Mouse (Mus musculus): ENCODE results near the gene Hcfc1r1.

Hcfc1r1 gene

DNA sequence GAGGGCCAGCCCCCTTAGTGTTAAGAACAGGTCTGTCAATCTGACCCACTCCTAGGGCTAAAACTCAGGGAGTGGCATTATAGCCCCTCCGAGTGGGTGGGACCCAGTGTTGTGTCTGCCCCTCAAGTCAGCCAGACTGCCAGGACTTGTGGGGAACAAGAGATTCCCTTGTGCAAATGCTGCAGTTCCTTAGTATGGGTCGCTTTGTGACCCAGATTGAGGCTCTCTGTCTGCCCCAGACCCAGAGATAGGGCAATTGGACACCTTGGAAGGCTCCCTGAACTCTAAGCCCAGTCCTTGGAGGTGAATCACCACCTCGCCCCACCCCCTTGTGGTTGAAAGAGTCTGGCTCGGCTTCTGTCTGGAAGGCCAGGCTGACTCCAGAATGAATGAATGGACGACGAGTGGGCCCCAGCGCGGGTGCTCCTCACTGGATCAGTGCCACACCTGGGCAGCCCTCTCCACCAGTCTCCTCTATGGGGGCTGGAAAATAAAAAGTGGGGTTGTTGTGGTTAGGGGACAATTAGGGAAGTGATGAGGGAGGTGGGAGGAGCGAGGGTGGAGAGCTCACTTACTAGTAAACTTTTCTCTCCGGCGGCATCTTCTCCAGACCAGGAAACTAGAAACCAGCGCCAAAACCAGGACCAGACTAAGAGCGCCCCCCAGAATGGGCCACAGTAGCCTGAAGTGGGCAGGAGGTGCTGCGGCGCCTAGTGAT is 2.3 kb downstream of the Hcfc1r1 start:
- DNase-seq (ENCODE audit: low read depth), result no peak

DNA sequence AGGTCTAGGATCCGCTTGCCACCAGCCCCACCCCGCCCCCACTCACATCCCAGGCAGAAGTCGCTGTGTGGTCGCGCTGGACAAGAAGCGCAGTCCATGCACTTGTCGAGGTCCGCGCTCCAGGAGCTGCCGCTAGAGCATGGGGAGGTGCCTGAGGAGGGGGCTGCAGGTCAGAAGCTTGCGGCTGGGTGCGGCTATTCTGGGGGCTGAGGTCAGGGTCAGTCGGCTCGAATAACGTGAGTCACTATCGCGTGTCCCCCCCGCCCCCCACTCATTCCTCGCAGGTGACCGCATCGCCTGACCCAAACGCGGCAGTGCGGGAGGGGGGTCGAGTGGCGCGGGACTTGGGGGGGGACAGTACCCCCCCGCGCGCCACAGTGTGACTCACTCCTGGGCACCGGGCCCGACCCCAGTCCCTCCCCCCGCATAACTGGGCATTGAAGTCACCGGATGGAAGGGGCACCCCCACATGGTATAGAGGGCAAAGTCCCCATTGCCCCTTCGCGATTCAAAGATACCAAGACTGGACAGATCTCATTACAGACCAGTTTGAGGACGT is 3.2 kb downstream of the Hcfc1r1 start:
- no peak for DNase-seq (ENCODE audit: low read depth)

DNA sequence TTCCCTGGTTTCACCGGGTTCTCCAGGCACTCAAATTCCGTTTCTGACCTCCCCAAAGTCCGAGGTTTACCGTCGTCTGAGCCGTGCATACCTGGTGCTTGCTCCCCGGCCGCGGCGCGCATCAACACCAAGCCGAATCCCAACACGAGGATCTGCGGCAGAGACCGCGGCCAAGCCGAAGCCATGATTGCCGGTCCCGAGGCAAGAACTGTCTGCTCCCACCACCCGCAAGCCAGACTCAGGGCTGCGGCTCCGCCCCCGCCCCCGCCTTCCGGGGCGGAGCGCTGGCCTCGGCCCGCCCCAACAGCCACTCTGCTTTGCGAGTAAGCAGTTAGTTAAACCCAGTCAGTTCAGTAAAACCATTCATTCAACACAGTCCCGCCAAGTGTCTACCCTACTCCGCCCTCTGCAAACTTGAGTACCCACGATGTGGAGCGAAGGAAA is 3.9 kb downstream of the Hcfc1r1 start, which contains the start of gene Tnfrsf12a:
Tnfrsf12a (minus strand) TSS at position 233 of the 444 bp plus-strand sequence.
- peak; percentile 67 for DNase-seq (ENCODE audit: low read depth)

- DNase-seq (ENCODE audit: low read depth), result no peak
These were observed 5.9 kb downstream of the Hcfc1r1 start, which contains the start of gene Cldn6 for GRCm38 (mm10) chr17:23679127-23679835. Gene Cldn6 (plus strand): TSS chr17:23679249.

- no peak for DNase-seq (ENCODE audit: low read depth)
These were observed 6.9 kb downstream of the Hcfc1r1 start for GRCm38 (mm10) chr17:23680336-23680735.

DNA sequence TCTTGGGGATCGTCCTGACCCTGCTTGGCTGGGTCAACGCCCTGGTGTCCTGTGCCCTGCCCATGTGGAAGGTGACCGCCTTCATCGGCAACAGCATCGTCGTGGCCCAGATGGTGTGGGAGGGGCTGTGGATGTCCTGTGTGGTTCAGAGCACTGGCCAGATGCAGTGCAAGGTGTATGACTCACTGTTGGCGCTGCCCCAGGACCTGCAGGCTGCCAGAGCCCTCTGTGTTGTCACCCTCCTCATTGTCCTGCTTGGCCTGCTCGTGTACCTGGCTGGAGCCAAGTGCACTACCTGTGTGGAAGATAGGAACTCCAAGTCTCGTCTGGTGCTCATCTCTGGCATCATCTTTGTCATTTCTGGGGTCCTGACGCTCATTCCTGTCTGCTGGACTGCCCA is 7.7 kb downstream of the Hcfc1r1 start:
- DNase-seq (ENCODE audit: low read depth), result no peak

DNA sequence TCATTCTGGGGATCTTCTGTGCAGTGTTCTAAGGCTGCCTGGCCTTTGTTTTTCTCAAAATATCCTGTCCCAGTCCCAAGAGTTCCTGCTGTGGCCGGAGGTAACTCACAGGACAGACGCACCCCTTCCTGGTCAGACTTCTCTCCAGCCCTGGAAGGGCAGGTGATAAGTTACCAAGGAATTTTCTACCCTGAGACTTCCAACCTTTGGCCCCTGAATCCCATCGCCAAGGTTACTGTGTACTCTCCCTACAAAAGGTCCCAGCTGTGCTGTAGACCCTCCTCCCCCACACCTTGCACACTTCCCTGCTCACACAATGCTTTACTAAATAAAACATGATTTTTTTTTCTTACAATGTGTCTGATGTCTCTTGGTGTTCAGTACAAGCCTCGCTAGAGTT is 8.7 kb downstream of the Hcfc1r1 start:
- no peak for DNase-seq (ENCODE audit: low read depth)

- DNase-seq (ENCODE audit: low read depth), result no peak
These were observed 9.1 kb downstream of the Hcfc1r1 start for GRCm38 (mm10) chr17:23682530-23682929.

GRCm38 (mm10) chr17:23683226-23683625 is 9.8 kb downstream of the Hcfc1r1 start:
- no peak for DNase-seq (ENCODE audit: low read depth)

DNA sequence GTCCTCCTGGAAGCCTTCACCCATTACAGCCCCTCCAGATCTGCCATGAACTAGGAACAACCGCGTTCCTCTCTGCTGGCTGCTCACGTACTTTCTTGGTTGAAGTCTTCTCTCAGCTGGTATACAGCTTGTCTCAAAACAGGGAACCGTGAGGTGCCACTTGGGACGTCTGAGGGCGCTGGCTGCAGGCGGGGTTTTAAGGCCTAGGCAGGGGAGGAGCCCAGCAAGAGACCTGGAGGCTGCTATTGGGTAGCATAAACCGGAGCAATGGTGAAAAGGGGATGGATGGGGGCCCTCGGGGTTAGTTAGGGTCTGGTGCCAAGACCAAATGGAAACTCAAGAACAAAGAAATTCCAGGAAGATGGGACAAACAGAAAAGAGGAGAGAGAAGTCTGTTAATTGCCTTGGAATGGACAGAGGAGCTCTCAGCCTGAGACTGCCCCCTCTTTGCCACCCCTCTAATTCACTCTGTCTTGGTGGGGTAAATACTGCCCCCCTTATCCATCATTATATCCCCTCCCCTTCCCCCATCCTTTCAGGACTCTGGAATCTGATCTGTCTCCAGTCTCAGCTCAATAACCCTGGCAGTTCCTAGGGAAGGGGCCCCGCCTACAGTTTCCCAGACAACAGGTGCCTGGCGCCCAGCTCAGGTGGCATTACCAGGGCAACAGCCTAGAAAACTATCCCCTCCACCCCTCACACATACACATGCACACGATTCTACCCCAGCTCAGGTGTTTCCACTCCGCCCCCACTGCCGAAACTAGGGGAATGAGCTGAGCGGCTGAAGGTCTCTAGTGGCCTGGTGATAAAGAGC is 10.7 kb downstream of the Hcfc1r1 start, which contains the start of gene Cldn9:
Cldn9 (minus strand) TSS at position 171 of the 817 bp plus-strand sequence.
- no peak for DNase-seq (ENCODE audit: low read depth)

DNA sequence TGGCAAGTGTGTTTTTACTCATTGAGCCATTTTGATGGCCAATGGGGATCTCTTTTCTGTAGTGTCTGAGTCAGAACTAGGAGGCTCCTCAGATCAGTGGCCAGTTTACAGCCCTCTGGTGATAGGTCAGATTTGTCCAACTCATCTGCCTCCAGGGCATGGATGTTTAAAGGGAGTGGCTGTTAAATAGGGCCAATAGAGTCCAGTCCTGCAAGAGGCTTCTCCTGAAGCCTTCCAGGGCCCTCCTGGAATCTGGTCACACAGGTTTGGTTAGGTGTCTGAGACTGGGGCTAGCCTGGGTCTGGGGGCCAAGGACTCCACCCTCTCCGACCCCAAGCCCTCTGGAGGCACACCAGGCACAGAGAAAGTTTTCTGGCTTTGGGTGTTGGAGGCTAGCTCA is 21.1 kb downstream of the Hcfc1r1 start:
- no peak for DNase-seq (ENCODE audit: low read depth)

DNA sequence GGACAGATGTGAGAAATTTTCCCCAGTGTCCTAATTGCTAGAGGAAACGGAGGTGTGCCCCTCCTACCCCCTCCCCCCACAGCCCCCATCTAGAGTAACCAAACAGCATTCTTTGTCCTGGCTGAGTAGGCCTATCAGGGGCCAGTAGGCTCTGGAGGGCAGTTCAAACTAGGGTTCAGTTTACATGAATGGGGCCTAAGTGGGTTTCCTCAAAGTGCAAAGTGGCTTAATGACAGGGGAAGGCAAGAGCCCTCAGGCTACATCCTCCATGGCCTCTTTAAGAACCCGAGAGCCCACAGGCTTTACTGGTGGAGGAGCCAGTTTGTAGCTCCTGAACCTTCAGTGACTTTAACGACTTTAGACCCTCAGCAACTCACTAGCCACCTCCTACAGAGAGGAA is 22.4 kb downstream of the Hcfc1r1 start:
- DNase-seq (ENCODE audit: low read depth), result no peak

GRCm38 (mm10) chr17:23699131-23700077 is 26.0 kb downstream of the Hcfc1r1 start:
- no peak for DNase-seq (ENCODE audit: low read depth)

- peak; percentile 83 for DNase-seq (ENCODE audit: low read depth)
These were observed 26.7 kb downstream of the Hcfc1r1 start for GRCm38 (mm10) chr17:23700079-23700478.

- no peak for DNase-seq (ENCODE audit: low read depth)
These were observed 29.9 kb downstream of the Hcfc1r1 start for GRCm38 (mm10) chr17:23703301-23703700.

DNA sequence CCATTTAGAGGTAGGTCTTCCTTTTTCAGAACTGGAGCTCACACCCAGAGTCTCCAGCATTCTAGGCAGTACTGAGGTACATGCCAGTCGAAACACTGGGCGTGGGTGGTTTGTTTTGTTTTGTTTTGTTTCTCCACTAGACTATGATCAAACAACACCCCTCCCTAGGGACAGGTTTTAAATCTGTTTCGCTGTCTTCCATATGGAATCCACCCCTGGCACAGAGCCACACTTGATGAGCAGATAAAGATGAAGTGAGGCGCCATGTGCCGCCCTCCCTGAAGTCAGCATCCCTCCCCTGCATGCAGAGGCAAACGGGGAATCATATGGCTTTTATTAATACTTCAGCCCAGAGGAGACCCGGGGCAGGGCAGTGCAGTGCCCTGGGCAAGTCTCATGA is 31.3 kb downstream of the Hcfc1r1 start:
- no peak for DNase-seq (ENCODE audit: low read depth)

- no peak for DNase-seq (ENCODE audit: low read depth)
These were observed 32.2 kb downstream of the Hcfc1r1 start for GRCm38 (mm10) chr17:23705525-23706104.

GRCm38 (mm10) chr17:23706212-23706611 is 32.8 kb downstream of the Hcfc1r1 start:
- peak; percentile 44 for DNase-seq (ENCODE audit: low read depth)

GRCm38 (mm10) chr17:23717003-23717402 is 43.6 kb downstream of the Hcfc1r1 start:
- DNase-seq (ENCODE audit: low read depth), result no peak

DNA sequence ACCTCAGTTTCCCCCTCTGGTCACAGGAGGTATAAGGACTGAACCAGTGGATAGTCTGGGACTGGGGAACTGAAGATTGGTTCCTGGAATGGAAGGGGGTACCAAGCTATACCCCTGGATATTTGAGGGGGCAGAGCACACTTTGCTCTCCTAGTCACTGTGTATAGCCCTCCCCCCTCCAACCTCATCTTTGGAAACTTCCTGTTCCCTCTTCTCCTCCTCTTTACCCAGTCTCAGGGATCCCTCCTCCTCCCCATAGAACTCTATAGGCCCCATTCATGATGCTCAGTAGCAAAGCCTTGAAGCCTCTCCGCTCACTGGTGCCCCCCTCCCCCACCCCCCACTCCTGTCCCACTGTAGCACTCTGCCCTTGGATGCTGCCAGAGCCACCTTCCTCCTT is 46.1 kb downstream of the Hcfc1r1 start:
- DNase-seq (ENCODE audit: low read depth), result no peak

DNA sequence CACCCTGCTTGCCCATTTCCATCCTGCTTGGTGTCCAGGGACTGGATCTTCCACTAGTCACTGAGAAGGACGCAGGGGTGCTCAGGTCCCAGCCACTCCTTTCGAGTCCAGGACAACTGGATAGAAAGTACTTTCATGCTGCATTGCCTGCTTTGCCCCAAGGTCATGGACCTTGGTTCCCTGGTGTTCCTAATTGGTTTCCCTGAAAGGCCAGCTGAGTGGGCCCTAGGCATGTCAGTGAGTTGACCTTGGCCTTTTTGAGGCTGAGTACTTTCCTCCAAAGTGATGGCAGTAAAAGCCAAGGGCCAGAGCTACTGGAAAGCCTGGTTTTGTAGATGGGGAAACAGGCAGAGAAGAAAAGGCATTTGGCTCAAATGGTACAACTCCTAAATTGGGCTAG is 48.5 kb downstream of the Hcfc1r1 start:
- DNase-seq (ENCODE audit: low read depth), result no peak

All from c-Kit-positive CD71-positive TER-119-negative erythroid progenitor cells, embryonic 14.5 days (primary cell).